Mouse (Mus musculus): Measurements from ENCODE around the gene Nrcam. TPM values are rescaled to one million over a fixed set of nuclear protein-coding genes. Genes with fewer than 3 reads are reported as not detected.

Nrcam gene
- total RNA-seq, 2 experiments from 2014 or later: 1.4 to 3.5 TPM

- no peak for DNase-seq
- intact Hi-C loops (cut with DNase I; ENCODE audit: low total_unique reads): no loop called here
Observed at GRCm38 (mm10) chr12:44560002-44560401, 231.3 kb downstream of the Nrcam start.

DNA sequence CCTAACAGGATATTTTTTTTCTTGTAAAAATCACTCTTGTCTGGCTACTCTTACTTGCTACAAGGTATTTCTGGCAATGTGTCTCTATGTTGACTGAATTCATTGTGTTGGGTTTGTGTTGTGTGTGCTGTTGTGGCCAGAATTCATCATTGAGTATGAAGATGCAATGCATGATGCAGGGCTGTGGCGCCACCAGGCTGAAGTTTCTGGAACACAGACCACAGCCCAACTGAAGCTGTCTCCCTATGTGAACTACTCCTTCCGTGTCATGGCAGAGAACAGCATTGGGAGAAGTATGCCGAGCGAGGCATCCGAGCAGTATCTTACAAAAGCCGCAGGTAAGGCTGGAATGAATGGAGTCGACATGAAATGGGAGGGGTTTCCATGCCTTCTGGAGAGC lies 241.4 kb downstream of the Nrcam start:
- no peak for DNase-seq
- intact Hi-C loops (cut with DNase I; ENCODE audit: low total_unique reads): no loop called here

GRCm38 (mm10) chr12:44572664-44573063 lies 244.0 kb downstream of the Nrcam start:
- intact Hi-C loops (cut with DNase I; ENCODE audit: low total_unique reads): no loop called here
- no peak for DNase-seq

- DNase-seq: no peak
- intact Hi-C loops (cut with DNase I; ENCODE audit: low total_unique reads): no loop called here
Observed at GRCm38 (mm10) chr12:44574167-44574566, 245.5 kb downstream of the Nrcam start.

- intact Hi-C loops (cut with DNase I; ENCODE audit: low total_unique reads): no loop called here
- DNase-seq: peak; percentile 55
Observed at GRCm38 (mm10) chr12:44601410-44602149, 272.9 kb downstream of the Nrcam start.

- intact Hi-C loops (cut with DNase I; ENCODE audit: low total_unique reads): no loop called here
- no peak for DNase-seq
Observed at GRCm38 (mm10) chr12:44602269-44602957, 273.7 kb downstream of the Nrcam start.

- no peak for DNase-seq
- intact Hi-C loops (cut with DNase I; ENCODE audit: low total_unique reads): no loop called here
Observed at GRCm38 (mm10) chr12:44602958-44603331, 274.3 kb downstream of the Nrcam start.

DNA sequence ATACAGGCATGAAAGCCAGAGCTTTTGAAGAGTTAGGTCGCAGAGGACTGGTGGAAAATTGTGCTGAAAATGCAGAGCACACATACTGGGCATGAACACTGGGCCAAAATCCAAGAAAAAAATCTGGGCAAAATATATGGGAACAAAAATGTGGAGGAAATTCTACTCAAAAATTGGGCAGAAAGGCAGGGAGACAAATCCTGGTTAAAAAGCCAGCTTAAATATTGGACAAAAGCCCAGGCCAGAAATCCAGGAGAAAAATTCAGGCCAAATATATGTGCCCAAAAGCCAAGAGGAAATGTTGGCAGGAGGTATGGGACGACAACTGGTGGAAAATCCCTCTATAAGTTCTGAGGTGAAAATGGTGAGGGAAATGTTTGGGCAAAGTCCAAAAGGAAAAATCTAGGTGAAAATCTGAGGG lies 288.3 kb downstream of the Nrcam start:
- no peak for DNase-seq
- intact Hi-C loops (cut with DNase I; ENCODE audit: low total_unique reads): no loop called here

- intact Hi-C loops (cut with DNase I; ENCODE audit: low total_unique reads): no loop called here
- no peak for DNase-seq
Observed at GRCm38 (mm10) chr12:44617488-44617887, 288.8 kb downstream of the Nrcam start.

DNA sequence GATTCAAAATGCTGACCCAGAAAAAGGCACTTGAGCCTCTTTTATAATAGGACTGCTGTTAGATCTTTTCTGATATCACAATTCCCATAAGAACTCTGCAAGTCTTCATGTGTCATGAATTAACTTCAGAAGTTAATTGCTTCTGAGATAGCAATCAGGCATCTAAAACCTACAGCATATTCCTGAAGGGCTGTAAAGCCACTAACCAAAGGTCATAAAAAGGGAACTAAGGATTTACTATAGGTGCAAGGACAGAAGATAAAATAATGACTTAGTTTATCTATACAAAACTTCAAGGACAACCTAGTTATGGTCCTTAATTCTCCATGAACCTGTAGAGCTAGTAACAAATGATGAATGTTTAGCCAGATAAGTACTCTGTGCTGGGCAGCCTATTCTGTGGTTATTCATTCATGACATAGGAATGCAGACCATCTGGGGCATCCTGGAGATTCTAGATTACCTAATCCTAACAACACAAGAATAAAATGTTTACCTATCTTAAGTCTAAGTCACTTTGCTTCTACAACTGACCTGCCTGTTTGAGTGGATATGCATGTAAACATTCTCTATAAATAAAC lies 310.7 kb downstream of the Nrcam start:
- DNase-seq: no peak
- intact Hi-C loops (cut with DNase I; ENCODE audit: low total_unique reads): no loop called here

DNA sequence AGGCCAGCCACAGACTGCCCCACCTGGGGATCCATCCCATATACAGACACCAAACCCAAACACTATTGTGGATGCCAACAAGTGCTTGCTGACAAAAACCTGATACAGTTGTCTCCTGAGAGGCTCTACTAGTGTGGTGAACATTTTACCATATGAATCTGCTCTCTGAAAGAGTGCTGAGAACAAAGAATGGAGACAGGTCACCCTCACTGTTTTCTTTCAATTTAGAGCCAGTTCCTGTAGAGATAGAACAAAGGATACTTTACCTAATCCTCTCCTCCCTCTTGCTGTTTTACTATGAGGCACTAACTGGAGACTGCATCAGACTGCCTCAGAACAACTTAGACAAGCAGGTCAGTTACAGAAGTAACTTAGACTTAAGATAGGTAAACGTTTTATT lies 311.9 kb downstream of the Nrcam start:
- intact Hi-C loops (cut with DNase I; ENCODE audit: low total_unique reads): no loop called here
- DNase-seq: no peak

Other genes starting within 250 kb of the Nrcam start
- 10 to 100 TPM; 17.2 to 22.2 TPM for gene Dnajb9, start 118.6 kb upstream of the Nrcam start, total RNA-seq (2021)
- 10 to 100 TPM; 63.7 to 95.8 TPM for gene Pnpla8, start 107.5 kb upstream of the Nrcam start, total RNA-seq (2021)

Measured in gastrocnemius, postnatal 14 days (tissue).